ENCODE assay signal across 14 mouse cellular contexts in the genomic region with DNA sequence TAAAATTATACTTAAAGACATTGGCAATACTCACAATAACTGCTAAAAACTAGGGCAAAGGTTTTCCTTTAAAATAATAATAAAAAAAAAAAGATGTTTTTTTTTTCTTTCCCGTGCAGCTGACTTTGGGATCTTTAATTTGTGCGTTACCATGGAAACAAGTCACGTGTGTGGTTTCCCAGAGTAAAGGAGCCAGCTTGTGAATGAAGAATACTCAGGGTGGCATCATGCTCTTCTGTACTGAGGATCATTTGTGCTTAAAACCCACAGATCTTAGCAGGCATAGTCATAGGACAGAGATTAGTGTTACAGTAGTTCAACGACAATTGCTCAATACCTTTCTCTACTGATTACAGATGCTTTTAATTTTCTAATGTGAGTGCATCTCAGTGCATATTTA.
DNase-seq lines count a peak whose midpoint lies in the region; ATAC-seq and TF ChIP-seq lines count a peak whose summit lies in the region.
"Had no signal": no experiment of that assay in that cellular context is flagged by ENCODE, and none has a peak within 500 bp of the region (broad histone marks: within the 10 kb centered on the region; RNA-seq: fewer than 3 reads in every experiment).

No protein-coding gene starts in this region.

- TF ChIP-seq CTCF in hindbrain, postnatal 0 days (IDR thresholded peaks at IDR 0.05; ENCODE audit: low read depth): 0 out of 2 replicates have a peak, but pooled peaks have one; percentile 8

- DNase-seq in left cerebral cortex, postnatal 25 days (ENCODE audit: low spot score in 2 of 2): peak; percentile 27 to 47
- DNase-seq in left cerebral cortex, adult 8-10 months (ENCODE audit: low spot score in 2 of 2): no peak
- DNase-seq in hindbrain, postnatal 0 days (ENCODE audit: low spot score): peak; percentile 85
- DNase-seq in retina, embryonic 14.5 days (ENCODE audit: low spot score): peak; percentile 27
- DNase-seq in gastrocnemius, postnatal 10 days: no peak
- DNase-seq in natural killer cell, adult 2 months (ENCODE audit: low spot score in 2 of 2): no peak
- DNase-seq: adrenal gland, postnatal 14 days; cerebellum, adult 2 months; gastrocnemius, adult 2 months; kidney, postnatal 14 days had no signal

- no peaks in the 10 kb centered on the region for H3K9me3 ChIP-seq in forebrain, embryonic 15.5 days
- H3K9me3 ChIP-seq in hindbrain, postnatal 0 days (ENCODE audit: low read length): no peaks in the 10 kb centered on the region
- H3K9me3 ChIP-seq: embryonic facial prominence, embryonic 15.5 days; heart, embryonic 12.5 days had no signal

- no peak overlapping the region for H3K9ac ChIP-seq in forebrain, embryonic 15.5 days (replicated peaks)
- H3K9ac ChIP-seq in hindbrain, postnatal 0 days (replicated peaks; ENCODE audit: low read length): no peak overlapping the region
- H3K9ac ChIP-seq: embryonic facial prominence, embryonic 15.5 days; heart, embryonic 12.5 days; liver, embryonic 14.5 days had no signal

- intact Hi-C loops in left cerebral cortex, postnatal 25 days (cut with DNase I): no loop called here

- H3K4me1 ChIP-seq in forebrain, embryonic 15.5 days: peaks cover 14% of the 10 kb centered on the region; the same call in 1 of the 2 replicates
- no peaks in the 10 kb centered on the region for H3K4me1 ChIP-seq in hindbrain, postnatal 0 days (ENCODE audit: insufficient read depth, low read length)
- H3K4me1 ChIP-seq: embryonic facial prominence, embryonic 15.5 days; heart, embryonic 12.5 days had no signal

- ATAC-seq in forebrain, embryonic 15.5 days (replicated peaks): peak; percentile 86
- ATAC-seq in hindbrain, postnatal 0 days: peak; percentile 81

- 32% methylated on average over 4 of the region's 4 CpGs for WGBS in forebrain, embryonic 15.5 days
- 32% methylated on average over 4 of the region's 4 CpGs for WGBS in hindbrain, postnatal 0 days

- H3K27ac ChIP-seq in forebrain, embryonic 15.5 days (replicated peaks): no peak overlapping the region
- H3K27ac ChIP-seq in hindbrain, postnatal 0 days: 0 out of 2 replicates have a peak overlapping the region, but pooled peaks have one; percentile 29
- H3K27ac ChIP-seq: embryonic facial prominence, embryonic 15.5 days; gastrocnemius, adult 2 months; liver, embryonic 14.5 days had no signal

- no peaks in the 10 kb centered on the region for H3K36me3 ChIP-seq in forebrain, embryonic 15.5 days
- H3K36me3 ChIP-seq in hindbrain, postnatal 0 days (ENCODE audit: insufficient read depth, low read length): no peaks in the 10 kb centered on the region
- H3K36me3 ChIP-seq: embryonic facial prominence, embryonic 15.5 days; heart, embryonic 12.5 days had no signal

- H3K4me3 ChIP-seq in forebrain, embryonic 15.5 days: no peak overlapping the region
- H3K4me3 ChIP-seq in hindbrain, postnatal 0 days (ENCODE audit: low read length): no peak overlapping the region
- H3K4me3 ChIP-seq: embryonic facial prominence, embryonic 15.5 days; gastrocnemius, adult 2 months; heart, embryonic 12.5 days had no signal

- no peaks in the 10 kb centered on the region for H3K27me3 ChIP-seq in forebrain, embryonic 15.5 days
- H3K27me3 ChIP-seq in hindbrain, postnatal 0 days (ENCODE audit: insufficient read depth, low read length): no peaks in the 10 kb centered on the region
- H3K27me3 ChIP-seq: embryonic facial prominence, embryonic 15.5 days; heart, embryonic 12.5 days had no signal

- no peak overlapping the region for H3K4me2 ChIP-seq in forebrain, embryonic 15.5 days (replicated peaks)
- H3K4me2 ChIP-seq in hindbrain, postnatal 0 days (ENCODE audit: low read depth, low read length): no peak overlapping the region
- H3K4me2 ChIP-seq: embryonic facial prominence, embryonic 15.5 days; heart, embryonic 12.5 days had no signal

Comparison
In these comparisons a context has a peak if more than half of its experiments do, and no peak if none do; other contexts are left out.
1. DNase-seq: peak in left cerebral cortex, postnatal 25 days (2 of 2), hindbrain, postnatal 0 days (single experiment) and retina, embryonic 14.5 days (single experiment); none in left cerebral cortex, adult 8-10 months (0 of 2), gastrocnemius, postnatal 10 days (single experiment) and natural killer cell, adult 2 months (0 of 2).